Mouse (Mus musculus): ENCODE data around the gene Wdr18. TPM values are rescaled to one million over a fixed set of nuclear protein-coding genes. Genes with fewer than 3 reads are reported as not detected.
A peak's percentile ranks its signal among the peaks of the same experiment; 100 is the strongest.

Gene Wdr18
- polyA plus RNA-seq, 2 experiments: 24.7 to 58.4 TPM

- Histone ChIP-seq H3K9me3 (ENCODE audit: control insufficient read depth, low read length) (no peaks in the 10 kb centered on the region), H3K36me3 (replicated peaks; ENCODE audit: control insufficient read depth, insufficient read depth, low read depth) (peaks cover 14% of the 10 kb centered on the region), H3K4me2 (ENCODE audit: low read depth) (peak within 1 kb of the TSS; percentile 28; the same call in 1 of the 2 replicates), H3K4me3 (ENCODE audit: insufficient read depth in 1 of 2, low read depth in 2 of 2, low read length in 2 of 2) (no peak within 1 kb of the TSS; a peak in 1 of 4 replicates), H3K9ac (replicated peaks) (no peak within 1 kb of the TSS), H3K4me1 (replicated peaks; ENCODE audit: control insufficient read depth in 2 of 2, insufficient read depth in 2 of 2, low read length in 1 of 2) (no peaks in the 10 kb centered on the region), H3K27ac (no peak within 1 kb of the TSS), H3K27me3 (ENCODE audit: control insufficient read depth, insufficient read depth, low read length) (peaks cover 22% of the 10 kb centered on the region)
- DNase-seq (ENCODE audit: low read depth in 3 of 3, low spot score in 3 of 3) (no peak), ATAC-seq (ENCODE audit: insufficient read depth) (no peak)
- TF ChIP-seq CTCF (IDR thresholded peaks at IDR 0.05; ENCODE audit: low read depth) (no peak), EP300 (IDR thresholded peaks at IDR 0.05; ENCODE audit: low read depth) (no peak)
- 8% methylated on average over 47 of the region's 47 CpGs for WGBS (ENCODE audit: insufficient replicate concordance)
These were observed 10.6 kb downstream of the Wdr18 start, which contains the start of gene Grin3b for GRCm38 (mm10) chr10:79970415-79971182. Gene Grin3b, plus strand, starts transcription at chr10:79970715.

GRCm38 (mm10) chr10:79971183-79971497 is 11.2 kb downstream of the Wdr18 start:
- Histone ChIP-seq H3K9ac (replicated peaks) (no peak overlapping the region), H3K4me3 (ENCODE audit: insufficient read depth in 1 of 2, low read depth in 2 of 2, low read length in 2 of 2) (no peak overlapping the region; a peak in 1 of 4 replicates), H3K36me3 (replicated peaks; ENCODE audit: control insufficient read depth, insufficient read depth, low read depth) (peaks cover 18% of the 10 kb centered on the region), H3K4me2 (ENCODE audit: low read depth) (peak overlapping the region; percentile 28; the same call in 1 of the 2 replicates), H3K4me1 (replicated peaks; ENCODE audit: control insufficient read depth in 2 of 2, insufficient read depth in 2 of 2, low read length in 1 of 2) (no peaks in the 10 kb centered on the region), H3K27me3 (ENCODE audit: control insufficient read depth, insufficient read depth, low read length) (peaks cover 22% of the 10 kb centered on the region), H3K9me3 (ENCODE audit: control insufficient read depth, low read length) (peaks cover 2% of the 10 kb centered on the region), H3K27ac (no peak overlapping the region)
- TF ChIP-seq EP300 (IDR thresholded peaks at IDR 0.05; ENCODE audit: low read depth) (no peak), CTCF (IDR thresholded peaks at IDR 0.05; ENCODE audit: low read depth) (no peak)
- ATAC-seq (ENCODE audit: insufficient read depth) (no peak), DNase-seq (ENCODE audit: low read depth in 3 of 3, low spot score in 3 of 3) (no peak)
- 4% methylated on average over 21 of the region's 21 CpGs for WGBS (ENCODE audit: insufficient replicate concordance)

GRCm38 (mm10) chr10:79972831-79973230 is 12.9 kb downstream of the Wdr18 start:
- no peak overlapping the region for H3K4me2 ChIP-seq (ENCODE audit: low read depth)
- TF ChIP-seq EP300 (IDR thresholded peaks at IDR 0.05; ENCODE audit: low read depth): no peak
- no peak for TF ChIP-seq CTCF (IDR thresholded peaks at IDR 0.05; ENCODE audit: low read depth)
- no peak overlapping the region for H3K27ac ChIP-seq
- peaks cover 26% of the 10 kb centered on the region for H3K36me3 ChIP-seq (replicated peaks; ENCODE audit: control insufficient read depth, insufficient read depth, low read depth)
- peaks cover 13% of the 10 kb centered on the region for H3K9me3 ChIP-seq (ENCODE audit: control insufficient read depth, low read length)
- ATAC-seq (ENCODE audit: insufficient read depth): no peak
- peaks cover 22% of the 10 kb centered on the region for H3K27me3 ChIP-seq (ENCODE audit: control insufficient read depth, insufficient read depth, low read length)
- no peak for DNase-seq (ENCODE audit: low read depth in 3 of 3, low spot score in 3 of 3)
- H3K4me3 ChIP-seq (ENCODE audit: insufficient read depth in 1 of 2, low read depth in 2 of 2, low read length in 2 of 2): no peak overlapping the region
- 53% methylated on average over 14 of the region's 14 CpGs for WGBS (ENCODE audit: insufficient replicate concordance)
- H3K9ac ChIP-seq (replicated peaks): no peak overlapping the region
- no peaks in the 10 kb centered on the region for H3K4me1 ChIP-seq (replicated peaks; ENCODE audit: control insufficient read depth in 2 of 2, insufficient read depth in 2 of 2, low read length in 1 of 2)

- Histone ChIP-seq H3K4me2 (ENCODE audit: low read depth) (no peak overlapping the region), H3K9ac (replicated peaks) (no peak overlapping the region), H3K27ac (no peak overlapping the region), H3K27me3 (ENCODE audit: control insufficient read depth, insufficient read depth, low read length) (peaks cover 22% of the 10 kb centered on the region), H3K4me1 (replicated peaks; ENCODE audit: control insufficient read depth in 2 of 2, insufficient read depth in 2 of 2, low read length in 1 of 2) (no peaks in the 10 kb centered on the region), H3K9me3 (ENCODE audit: control insufficient read depth, low read length) (peaks cover 13% of the 10 kb centered on the region), H3K4me3 (ENCODE audit: insufficient read depth in 1 of 2, low read depth in 2 of 2, low read length in 2 of 2) (no peak overlapping the region), H3K36me3 (replicated peaks; ENCODE audit: control insufficient read depth, insufficient read depth, low read depth) (peaks cover 35% of the 10 kb centered on the region)
- 90% methylated on average over 21 of the region's 21 CpGs for WGBS (ENCODE audit: insufficient replicate concordance)
- ATAC-seq (ENCODE audit: insufficient read depth) (no peak), DNase-seq (ENCODE audit: low read depth in 3 of 3, low spot score in 3 of 3) (no peak)
- TF ChIP-seq EP300 (IDR thresholded peaks at IDR 0.05; ENCODE audit: low read depth): no peak
- no peak for TF ChIP-seq CTCF (IDR thresholded peaks at IDR 0.05; ENCODE audit: low read depth)
These were observed 14.1 kb downstream of the Wdr18 start for GRCm38 (mm10) chr10:79974087-79974486.

- H3K4me1 ChIP-seq (replicated peaks; ENCODE audit: control insufficient read depth in 2 of 2, insufficient read depth in 2 of 2, low read length in 1 of 2): no peaks in the 10 kb centered on the region
- WGBS (ENCODE audit: insufficient replicate concordance): 66% methylated on average over 8 of the region's 8 CpGs
- H3K27ac ChIP-seq: no peak overlapping the region
- peaks cover 22% of the 10 kb centered on the region for H3K27me3 ChIP-seq (ENCODE audit: control insufficient read depth, insufficient read depth, low read length)
- H3K9me3 ChIP-seq (ENCODE audit: control insufficient read depth, low read length): peaks cover 13% of the 10 kb centered on the region
- H3K4me2 ChIP-seq (ENCODE audit: low read depth): no peak overlapping the region
- DNase-seq (ENCODE audit: low read depth in 3 of 3, low spot score in 3 of 3) (no peak), ATAC-seq (ENCODE audit: insufficient read depth) (no peak)
- no peak for TF ChIP-seq CTCF (IDR thresholded peaks at IDR 0.05; ENCODE audit: low read depth)
- TF ChIP-seq EP300 (IDR thresholded peaks at IDR 0.05; ENCODE audit: low read depth): no peak
- peaks cover 37% of the 10 kb centered on the region for H3K36me3 ChIP-seq (replicated peaks; ENCODE audit: control insufficient read depth, insufficient read depth, low read depth)
- no peak overlapping the region for H3K4me3 ChIP-seq (ENCODE audit: insufficient read depth in 1 of 2, low read depth in 2 of 2, low read length in 2 of 2)
- no peak overlapping the region for H3K9ac ChIP-seq (replicated peaks)
These were observed 14.7 kb downstream of the Wdr18 start for GRCm38 (mm10) chr10:79974668-79975067.

Measured in liver, embryonic 14.5 days (tissue).